Mouse (Mus musculus) Patski (cell line): ENCODE measurements around the gene Ropn1l. TPM values are rescaled to one million over a fixed set of nuclear protein-coding genes. Genes with fewer than 3 reads are reported as not detected.

ENCODE experiments used
- ATAC-seq: fragments of 100-300 bp; one replicate; pipeline ENCODE4 v1.8.0; 2021
- CTCF ChIA-PET: fragments of 350-600 bp; sonication (Branson Sonifier 250); formaldehyde crosslinking; loops from one replicate; lab custom pipeline; 2022; ENCODE audit warnings: inconsistent platforms; lab: Charles Lee
- POLR2A ChIA-PET: fragments of 350-600 bp; sonication (Branson Sonifier 250); formaldehyde crosslinking; loops from one replicate; lab custom pipeline; 2022; ENCODE audit warnings: antibody characterized with exemption, inconsistent platforms; lab: Charles Lee
- DNase-seq: peaks from one replicate; pipeline ENCODE4 v3.0.0-alpha.2; 2011; ENCODE audit warnings: low read depth, low spot score
- H3K27me3 ChIP-seq: fragments of 371-371 bp; one replicate; pipeline ENCODE4 v1.5.1; 2021
- CTCF ChIP-seq: fragments of 100-300 bp; IDR thresholded peaks from one replicate; pipeline ENCODE4 v1.5.1; 2021
- in situ Hi-C: fragments of 300-500 bp; cut with MboI; formaldehyde crosslinking; loops from 3 replicates; pipeline ENCODE4 v1.11.1; 2018; ENCODE audit warnings: low pct_unique_long_range_greater_than_20kb, mixed read lengths
- polyA plus RNA-seq: library from polyadenylated mRNA; unstranded; gene quantifications from one replicate; pipeline ENCODE4 v1.2.3, GENCODE M21; 2021

Gene Ropn1l
- polyA plus RNA-seq, 1 experiment from 2014 or later, result 7.6 TPM

- POLR2A ChIA-PET, result no interaction called here
- ATAC-seq (no peak), DNase-seq (no peak)
- no peaks in the 10 kb centered on the region for H3K27me3 ChIP-seq
- in situ Hi-C loops, result no loop called here
- CTCF ChIA-PET, result interaction anchor here (1.0 to 1.1 kb wide), 2 partner anchors 9 to 145 kb away, joined by 3 read pairs; no protein-coding TSS in a partner anchor
- TF ChIP-seq CTCF, result no peak
These were observed 15.3 kb upstream of the Ropn1l start for GRCm38 (mm10) chr15:31468806-31469205.

GRCm38 (mm10) chr15:31466749-31467148 is 13.2 kb upstream of the Ropn1l start:
- ChIA-PET POLR2A (interaction anchor here (1.0 kb wide), 1 partner anchor 12 kb away, joined by 3 read pairs; no protein-coding TSS in a partner anchor), CTCF (interaction anchor here (1.5 kb wide), 1 partner anchor 13 kb away, joined by 3 read pairs; the partner anchor contains the start of gene Ropn1l)
- no peak for DNase-seq
- TF ChIP-seq CTCF, result no peak
- no peak for ATAC-seq
- H3K27me3 ChIP-seq, result no peaks in the 10 kb centered on the region
- in situ Hi-C loops, result no loop called here

GRCm38 (mm10) chr15:31466295-31466694 is 12.8 kb upstream of the Ropn1l start:
- no peak for TF ChIP-seq CTCF
- no peaks in the 10 kb centered on the region for H3K27me3 ChIP-seq
- no peak for DNase-seq
- in situ Hi-C loops, result no loop called here
- ChIA-PET POLR2A (no interaction called here), CTCF (interaction anchor here (1.0 to 1.5 kb wide), 2 partner anchors 13 to 34 kb away, joined by 3 read pairs; partner anchors contain the start of gene Ropn1l)
- ATAC-seq, result no peak

- TF ChIP-seq CTCF, result no peak
- CTCF ChIA-PET, result interaction anchor here (1.0 to 1.5 kb wide), 2 partner anchors 12 to 34 kb away, joined by 3 read pairs; partner anchors contain the start of gene Ropn1l
- in situ Hi-C loops, result no loop called here
- H3K27me3 ChIP-seq, result no peaks in the 10 kb centered on the region
- ATAC-seq (no peak), DNase-seq (no peak)
- POLR2A ChIA-PET, result no interaction called here
These were observed 12.3 kb upstream of the Ropn1l start for GRCm38 (mm10) chr15:31465806-31466205.

GRCm38 (mm10) chr15:31460571-31460970 is 7.0 kb upstream of the Ropn1l start:
- H3K27me3 ChIP-seq, result no peaks in the 10 kb centered on the region
- in situ Hi-C loops, result no loop called here
- no peak for TF ChIP-seq CTCF
- ChIA-PET CTCF (no interaction called here), POLR2A (interaction anchor here (0.6 kb wide), 1 partner anchor 23 kb away, joined by 4 read pairs; no protein-coding TSS in a partner anchor)
- no peak for ATAC-seq
- DNase-seq, result no peak

GRCm38 (mm10) chr15:31458081-31458480 is 4.5 kb upstream of the Ropn1l start:
- ChIA-PET POLR2A (no interaction called here), CTCF (interaction anchor here (1.5 kb wide), 1 partner anchor 10 kb away, joined by 4 read pairs; no protein-coding TSS in a partner anchor)
- no peak for TF ChIP-seq CTCF
- in situ Hi-C loops, result no loop called here
- no peaks in the 10 kb centered on the region for H3K27me3 ChIP-seq
- no peak for ATAC-seq
- no peak for DNase-seq

GRCm38 (mm10) chr15:31456381-31456780 is 2.8 kb upstream of the Ropn1l start:
- no peak for TF ChIP-seq CTCF
- POLR2A ChIA-PET, result no interaction called here
- in situ Hi-C loops, result no loop called here
- ATAC-seq (no peak), DNase-seq (no peak)
- no peaks in the 10 kb centered on the region for H3K27me3 ChIP-seq
- CTCF ChIA-PET, result no interaction called here

GRCm38 (mm10) chr15:31454861-31455295 is 1.3 kb upstream of the Ropn1l start:
- CTCF ChIA-PET, result no interaction called here
- DNase-seq (no peak), ATAC-seq (no peak)
- POLR2A ChIA-PET, result interaction anchor here (1.0 kb wide), 1 partner anchor 12 kb away, joined by 3 read pairs; no protein-coding TSS in a partner anchor
- in situ Hi-C loops, result no loop called here
- H3K27me3 ChIP-seq, result no peaks in the 10 kb centered on the region
- TF ChIP-seq CTCF, result no peak

GRCm38 (mm10) chr15:31454096-31454860 is 741 bp upstream of the Ropn1l start:
- H3K27me3 ChIP-seq, result no peaks in the 10 kb centered on the region
- no peak for DNase-seq
- POLR2A ChIA-PET, result interaction anchor here (0.7 to 1.0 kb wide), 4 partner anchors 13 to 222 kb away, joined by 3 to 4 read pairs (median 3); no protein-coding TSS in a partner anchor
- no peak for TF ChIP-seq CTCF
- no peak for ATAC-seq
- CTCF ChIA-PET, result interaction anchor here (1.1 kb wide), 1 partner anchor 12 kb away, joined by 3 read pairs; no protein-coding TSS in a partner anchor
- in situ Hi-C loops, result no loop called here

- DNase-seq, result no peak
- in situ Hi-C loops, result no loop called here
- CTCF ChIA-PET, result interaction anchor here (1.4 kb wide), 1 partner anchor 35 kb away, joined by 3 read pairs; no protein-coding TSS in a partner anchor
These were observed 1.0 kb downstream of the Ropn1l start for GRCm38 (mm10) chr15:31452336-31453097.

More at GRCm38 (mm10) chr15:31452336-31453097, 1.0 kb downstream of the Ropn1l start:
- H3K27me3 ChIP-seq, result no peaks in the 10 kb centered on the region
- POLR2A ChIA-PET, result interaction anchor here (0.6 to 1.0 kb wide), 4 partner anchors 11 to 200 kb away, joined by 3 to 7 read pairs (median 4); no protein-coding TSS in a partner anchor
- no peak for TF ChIP-seq CTCF
- ATAC-seq, result no peak
